In genomic region chr16:58234686-58235085, GRCm38 (mm10) we compare ENCODE assay signal across 22 mouse cellular contexts.
"Had no signal": no experiment of that assay in that cellular context is flagged by ENCODE, and none has a peak within 500 bp of the region (broad histone marks: within the 10 kb centered on the region; RNA-seq: fewer than 3 reads in every experiment).

No protein-coding gene starts in this region.

- H3K9ac ChIP-seq: forebrain, postnatal 0 days; heart, embryonic 12.5 days; hindbrain, embryonic 13.5 days; hindbrain, embryonic 15.5 days; limb, embryonic 13.5 days; limb, embryonic 15.5 days; liver, embryonic 12.5 days; liver, embryonic 14.5 days had no signal

- H3K4me1 ChIP-seq: heart, embryonic 10.5 days; heart, embryonic 12.5 days; hindbrain, embryonic 13.5 days; hindbrain, embryonic 15.5 days; limb, embryonic 13.5 days; limb, embryonic 15.5 days; liver, embryonic 12.5 days had no signal

- H3K27ac ChIP-seq: heart, embryonic 10.5 days; hindbrain, embryonic 13.5 days; hindbrain, embryonic 15.5 days; hindbrain, postnatal 0 days; limb, embryonic 13.5 days; limb, embryonic 15.5 days; liver, embryonic 12.5 days; liver, embryonic 14.5 days had no signal

- H3K9me3 ChIP-seq: heart, embryonic 10.5 days; heart, embryonic 12.5 days; hindbrain, embryonic 13.5 days; hindbrain, embryonic 15.5 days; limb, embryonic 13.5 days; limb, embryonic 15.5 days; liver, embryonic 12.5 days had no signal

- DNase-seq: forebrain, postnatal 0 days; gastrocnemius, postnatal 14 days; gastrocnemius, postnatal 36 days; heart, adult 18-20 months; heart, postnatal 10 days; heart, postnatal 36 days; kidney, adult 18-20 months; kidney, adult 9 months; kidney, postnatal 14 days; layer of hippocampus, adult 9-11 months; layer of hippocampus, postnatal 36 days; left cerebral cortex, postnatal 4 days had no signal

- ATAC-seq: forebrain, postnatal 0 days; hindbrain, postnatal 0 days; intestine, embryonic 16.5 days; liver, embryonic 12.5 days had no signal

- H3K27me3 ChIP-seq: heart, embryonic 12.5 days; hindbrain, embryonic 13.5 days; hindbrain, embryonic 15.5 days; limb, embryonic 13.5 days; limb, embryonic 15.5 days; liver, embryonic 12.5 days had no signal

- H3K4me3 ChIP-seq: heart, embryonic 10.5 days; heart, embryonic 12.5 days; hindbrain, embryonic 13.5 days; hindbrain, embryonic 15.5 days; limb, embryonic 13.5 days; limb, embryonic 15.5 days; liver, embryonic 12.5 days had no signal

- H3K36me3 ChIP-seq: heart, embryonic 10.5 days; heart, embryonic 12.5 days; hindbrain, embryonic 13.5 days; hindbrain, embryonic 15.5 days; limb, embryonic 13.5 days; limb, embryonic 15.5 days; liver, embryonic 12.5 days had no signal

- H3K4me2 ChIP-seq: heart, embryonic 12.5 days; hindbrain, embryonic 13.5 days; hindbrain, embryonic 15.5 days; limb, embryonic 13.5 days; limb, embryonic 15.5 days; liver, embryonic 12.5 days had no signal
